Mouse (Mus musculus): Measurements from ENCODE around the gene Rab17. TPM values are rescaled to one million over a fixed set of nuclear protein-coding genes. Genes with fewer than 3 reads are reported as not detected.

Rab17 gene
- total RNA-seq, 1 experiment from 2014 or later, result not detected

- ATAC-seq (replicated peaks; ENCODE audit: insufficient number of reproducible peaks, low FRiP score, low TSS enrichment, poor library complexity, severe bottlenecking), result no peak
These were observed 17.8 kb downstream of the Rab17 start for GRCm38 (mm10) chr1:90951670-90952069.

GRCm38 (mm10) chr1:90949309-90949708 is 20.2 kb downstream of the Rab17 start:
- ATAC-seq (replicated peaks; ENCODE audit: insufficient number of reproducible peaks, low FRiP score, low TSS enrichment, poor library complexity, severe bottlenecking), result no peak

GRCm38 (mm10) chr1:90947252-90947651 is 22.2 kb downstream of the Rab17 start:
- no peak for ATAC-seq (replicated peaks; ENCODE audit: insufficient number of reproducible peaks, low FRiP score, low TSS enrichment, poor library complexity, severe bottlenecking)

- ATAC-seq (replicated peaks; ENCODE audit: insufficient number of reproducible peaks, low FRiP score, low TSS enrichment, poor library complexity, severe bottlenecking), result no peak
These were observed 24.3 kb downstream of the Rab17 start for GRCm38 (mm10) chr1:90945171-90945570.

GRCm38 (mm10) chr1:90939980-90940379 is 29.5 kb downstream of the Rab17 start:
- no peak for ATAC-seq (replicated peaks; ENCODE audit: insufficient number of reproducible peaks, low FRiP score, low TSS enrichment, poor library complexity, severe bottlenecking)

- no peak for ATAC-seq (replicated peaks; ENCODE audit: insufficient number of reproducible peaks, low FRiP score, low TSS enrichment, poor library complexity, severe bottlenecking)
These were observed 32.5 kb downstream of the Rab17 start for GRCm38 (mm10) chr1:90936990-90937389.

GRCm38 (mm10) chr1:90933001-90933400 is 36.5 kb downstream of the Rab17 start:
- 0 out of 2 replicates have a peak, but pooled peaks have one; percentile 27 for ATAC-seq (replicated peaks; ENCODE audit: insufficient number of reproducible peaks, low FRiP score, low TSS enrichment, poor library complexity, severe bottlenecking)

GRCm38 (mm10) chr1:90928575-90928934 is 40.9 kb downstream of the Rab17 start:
- ATAC-seq (replicated peaks; ENCODE audit: insufficient number of reproducible peaks, low FRiP score, low TSS enrichment, poor library complexity, severe bottlenecking), result no peak

GRCm38 (mm10) chr1:90927929-90928574 is 41.4 kb downstream of the Rab17 start:
- no peak for ATAC-seq (replicated peaks; ENCODE audit: insufficient number of reproducible peaks, low FRiP score, low TSS enrichment, poor library complexity, severe bottlenecking)

GRCm38 (mm10) chr1:90927308-90927707 is 42.2 kb downstream of the Rab17 start:
- ATAC-seq (replicated peaks; ENCODE audit: insufficient number of reproducible peaks, low FRiP score, low TSS enrichment, poor library complexity, severe bottlenecking), result no peak

GRCm38 (mm10) chr1:90926030-90926429 is 43.4 kb downstream of the Rab17 start:
- ATAC-seq (replicated peaks; ENCODE audit: insufficient number of reproducible peaks, low FRiP score, low TSS enrichment, poor library complexity, severe bottlenecking), result no peak

- no peak for ATAC-seq (replicated peaks; ENCODE audit: insufficient number of reproducible peaks, low FRiP score, low TSS enrichment, poor library complexity, severe bottlenecking)
These were observed 47.8 kb downstream of the Rab17 start for GRCm38 (mm10) chr1:90921687-90922086.

- ATAC-seq (replicated peaks; ENCODE audit: insufficient number of reproducible peaks, low FRiP score, low TSS enrichment, poor library complexity, severe bottlenecking), result no peak
These were observed 52.0 kb downstream of the Rab17 start for GRCm38 (mm10) chr1:90917509-90917908.

- 0 out of 2 replicates have a peak, but pooled peaks have one; percentile 20 for ATAC-seq (replicated peaks; ENCODE audit: insufficient number of reproducible peaks, low FRiP score, low TSS enrichment, poor library complexity, severe bottlenecking)
These were observed 54.4 kb downstream of the Rab17 start, which contains the start of gene Mlph for GRCm38 (mm10) chr1:90914948-90915569. TSS of gene Mlph (plus strand) at chr1:90915085.

GRCm38 (mm10) chr1:90913231-90913630 is 56.2 kb downstream of the Rab17 start:
- no peak for ATAC-seq (replicated peaks; ENCODE audit: insufficient number of reproducible peaks, low FRiP score, low TSS enrichment, poor library complexity, severe bottlenecking)

GRCm38 (mm10) chr1:90909631-90910152 is 59.8 kb downstream of the Rab17 start:
- no peak for ATAC-seq (replicated peaks; ENCODE audit: insufficient number of reproducible peaks, low FRiP score, low TSS enrichment, poor library complexity, severe bottlenecking)

GRCm38 (mm10) chr1:90909161-90909560 is 60.3 kb downstream of the Rab17 start:
- no peak for ATAC-seq (replicated peaks; ENCODE audit: insufficient number of reproducible peaks, low FRiP score, low TSS enrichment, poor library complexity, severe bottlenecking)

Measured in monocyte, adult 5-6 weeks (primary cell).